Mouse (Mus musculus): ENCODE results near the gene Ncbp3.
A peak's percentile ranks its signal among the peaks of the same experiment; 100 is the strongest.

Gene Ncbp3

GRCm38 (mm10) chr11:73137591-73138501 is 90.3 kb downstream of the Ncbp3 start, which contains the start of gene Haspin:
Haspin (minus strand) TSS chr11:73138294.
- peak; percentile 80 for DNase-seq (ENCODE audit: low read depth)
